32 mouse cellular contexts compared by ENCODE assay signal in the genomic region with DNA sequence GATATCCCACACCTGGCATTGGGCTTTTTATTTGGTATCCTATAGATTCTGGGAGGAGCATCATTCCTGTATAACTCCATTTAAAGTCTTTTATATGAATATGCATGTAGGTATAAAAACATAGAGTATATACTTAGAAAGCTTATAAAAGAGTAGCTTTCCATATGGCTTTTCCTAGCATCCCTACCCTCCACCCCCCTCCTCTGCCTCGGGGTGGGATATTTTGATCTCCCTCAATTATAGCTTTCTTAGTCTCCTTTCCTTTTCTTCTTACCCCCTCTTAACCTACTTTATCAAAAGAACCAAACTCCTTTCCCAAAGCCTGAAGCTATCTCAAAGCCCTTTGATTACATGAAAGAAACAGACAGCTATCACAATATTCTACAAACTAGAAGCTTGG. TPM values are rescaled to one million over a fixed set of nuclear protein-coding genes. Genes with fewer than 3 reads are reported as not detected.
"Had no signal": no experiment of that assay in that cellular context is flagged by ENCODE, and none has a peak within 500 bp of the region (broad histone marks: within the 10 kb centered on the region; RNA-seq: fewer than 3 reads in every experiment).

No protein-coding gene starts in this region.

- DNase-seq: cerebellum, adult 2 months; cerebellum, adult 8-10 months; cerebellum, adult 9-10 months; cerebellum, adult 9-11 months; cerebellum, postnatal 10 days; cerebellum, postnatal 14 days; cerebellum, postnatal 25 days; cerebellum, postnatal 36 days; embryo, embryonic 11 days; forebrain, postnatal 0 days; gastrocnemius, adult 2 months; gastrocnemius, postnatal 10 days; gastrocnemius, postnatal 14 days; gastrocnemius, postnatal 25 days; gastrocnemius, postnatal 36 days; heart, adult 18-20 months; heart, adult 2 months had no signal

- H3K9ac ChIP-seq: embryonic facial prominence, embryonic 12.5 days; embryonic facial prominence, embryonic 13.5 days; embryonic facial prominence, embryonic 15.5 days; forebrain, embryonic 12.5 days; forebrain, embryonic 13.5 days; forebrain, embryonic 15.5 days; forebrain, postnatal 0 days; heart, embryonic 12.5 days had no signal

- H3K4me2 ChIP-seq: embryonic facial prominence, embryonic 12.5 days; embryonic facial prominence, embryonic 13.5 days; embryonic facial prominence, embryonic 15.5 days; forebrain, embryonic 12.5 days; forebrain, embryonic 13.5 days; forebrain, embryonic 15.5 days; heart, embryonic 11.5 days; heart, embryonic 12.5 days had no signal

- H3K9me3 ChIP-seq: embryonic facial prominence, embryonic 10.5 days; embryonic facial prominence, embryonic 12.5 days; embryonic facial prominence, embryonic 13.5 days; embryonic facial prominence, embryonic 15.5 days; forebrain, embryonic 12.5 days; forebrain, embryonic 13.5 days; forebrain, embryonic 15.5 days; heart, embryonic 10.5 days; heart, embryonic 12.5 days had no signal

- H3K27ac ChIP-seq: embryonic facial prominence, embryonic 10.5 days; embryonic facial prominence, embryonic 12.5 days; embryonic facial prominence, embryonic 13.5 days; embryonic facial prominence, embryonic 15.5 days; forebrain, embryonic 10.5 days; forebrain, embryonic 12.5 days; forebrain, embryonic 13.5 days; forebrain, embryonic 15.5 days; gastrocnemius, adult 2 months; heart, adult 2 months; heart, embryonic 10.5 days had no signal

- H3K27me3 ChIP-seq: embryonic facial prominence, embryonic 12.5 days; embryonic facial prominence, embryonic 13.5 days; embryonic facial prominence, embryonic 15.5 days; forebrain, embryonic 15.5 days; heart, embryonic 12.5 days had no signal

- H3K4me1 ChIP-seq: forebrain, embryonic 15.5 days had no signal

- ATAC-seq: forebrain, embryonic 13.5 days; forebrain, embryonic 14.5 days; forebrain, embryonic 15.5 days; forebrain, embryonic 16.5 days; forebrain, postnatal 0 days had no signal

- H3K36me3 ChIP-seq: embryonic facial prominence, embryonic 10.5 days; embryonic facial prominence, embryonic 12.5 days; embryonic facial prominence, embryonic 13.5 days; embryonic facial prominence, embryonic 15.5 days; forebrain, embryonic 10.5 days; forebrain, embryonic 12.5 days; forebrain, embryonic 15.5 days; heart, embryonic 10.5 days; heart, embryonic 12.5 days had no signal

- H3K4me3 ChIP-seq: embryonic facial prominence, embryonic 10.5 days; embryonic facial prominence, embryonic 12.5 days; embryonic facial prominence, embryonic 13.5 days; embryonic facial prominence, embryonic 15.5 days; erythroblast, embryonic 14.5 days; forebrain, embryonic 10.5 days; forebrain, embryonic 12.5 days; forebrain, embryonic 13.5 days; forebrain, embryonic 15.5 days; gastrocnemius, adult 2 months; heart, adult 2 months; heart, embryonic 10.5 days; heart, embryonic 12.5 days had no signal

RNA-seq across cellular contexts. Expression of gene Boc, which starts 47.9 kb away (rescaled TPM):
- total RNA-seq: common myeloid progenitor, adult 5-6 weeks had no signal
- polyA plus RNA-seq: erythroblast, embryonic 14.5 days had no signal
